Mouse (Mus musculus) olfactory bulb, adult 2 months (tissue): ENCODE data around the gene Ust. TPM values are rescaled to one million over a fixed set of nuclear protein-coding genes. Genes with fewer than 3 reads are reported as not detected.
A peak's percentile ranks its signal among the peaks of the same experiment; 100 is the strongest.

ENCODE experiments used
- H3K27ac ChIP-seq: fragments of 200-500 bp; 2 replicates; pipeline ENCODE4 v1.5.1; 2012; ENCODE audit warnings: low read depth, low read length; ENCODE audit not compliant: insufficient read depth
- H3K4me1 ChIP-seq: fragments of 200-500 bp; 2 replicates; pipeline ENCODE4 v1.6.1; 2012; ENCODE audit warnings: low read length; ENCODE audit not compliant: control insufficient read depth, insufficient read depth
- H3K4me3 ChIP-seq: fragments of 200-500 bp; 2 replicates; pipeline ENCODE4 v1.5.1; 2012; ENCODE audit warnings: mild to moderate bottlenecking, low read depth, low read length, moderate library complexity; ENCODE audit not compliant: insufficient read depth
- CTCF ChIP-seq: fragments of 200-500 bp; IDR thresholded peaks from 2 replicates; pipeline ENCODE4 v1.5.1; 2012; ENCODE audit warnings: low read depth, mild to moderate bottlenecking, low read length, moderate library complexity; ENCODE audit not compliant: insufficient read depth
- POLR2A ChIP-seq: fragments of 200-500 bp; IDR thresholded peaks from 2 replicates; pipeline ENCODE4 v1.6.1; 2012; ENCODE audit warnings: mild to moderate bottlenecking, low read depth, low read length, moderate library complexity; ENCODE audit not compliant: insufficient read depth
- WGBS: fragments of 180-500 bp; shearing (Covaris S2); methylation state at CpG from one replicate; pipeline ENCODE4 v1.1.7; 2018; 5-methylcytosine and 5-hydroxymethylcytosine counted together
- polyA plus RNA-seq: library from polyadenylated mRNA; stranded (reverse); fragments of >200 nt; gene quantifications from 2 replicates; pipeline ENCODE4 v1.2.4, GENCODE M21; 2012; ENCODE audit warnings: low replicate concordance; ENCODE audit not compliant: missing spikeins, insufficient read depth, insufficient read length

The Ust gene
- polyA plus RNA-seq, 1 experiment, result not detected

- H3K27ac ChIP-seq, result no peak overlapping the region
- TF ChIP-seq CTCF, result no peak
- WGBS, result 82% methylated on average over 5 of the region's 5 CpGs
- no peaks in the 10 kb centered on the region for H3K4me1 ChIP-seq
- no peak overlapping the region for H3K4me3 ChIP-seq
These were observed 57.3 kb downstream of the Ust start for GRCm38 (mm10) chr10:8461372-8461771.

DNA sequence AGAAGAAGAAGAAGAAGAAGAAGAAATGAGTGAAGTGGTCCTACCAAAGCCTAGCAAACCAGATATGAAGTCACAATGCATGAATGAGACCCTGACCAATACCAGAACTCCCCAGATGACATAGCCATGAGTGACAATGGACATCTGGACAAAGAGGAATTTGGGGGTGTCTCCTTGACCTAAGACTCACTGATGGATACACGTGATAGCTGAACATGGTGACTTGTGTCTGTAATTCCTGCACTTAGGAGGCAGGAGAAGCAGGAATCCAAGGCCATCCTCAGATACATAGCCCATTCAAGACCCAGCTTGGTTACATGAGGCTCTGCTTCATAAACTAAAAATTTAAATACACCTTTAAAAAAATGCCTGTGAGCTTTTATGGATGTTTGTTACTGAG lies 63.9 kb downstream of the Ust start:
- WGBS, result 65% methylated on average over 1 of the region's 1 CpGs

DNA sequence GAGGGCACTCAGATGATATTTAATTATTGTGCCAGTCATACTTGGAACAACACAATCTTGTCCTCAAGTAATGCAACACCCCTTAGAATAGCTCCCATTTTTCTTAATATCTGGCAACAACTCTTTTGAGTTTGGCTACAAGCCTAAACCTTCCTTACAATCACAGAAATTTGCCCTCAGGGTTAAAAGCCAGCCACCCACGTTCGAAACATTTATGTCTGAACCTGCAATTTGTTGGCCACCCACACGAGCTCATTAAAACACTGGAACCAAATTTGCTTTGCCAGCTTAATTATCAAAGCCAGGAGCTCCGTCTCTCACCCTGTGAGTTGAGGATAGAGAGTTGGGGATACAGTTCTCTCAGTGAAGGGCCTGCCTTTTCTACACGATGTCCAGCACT lies 70.9 kb downstream of the Ust start:
- 9% methylated on average over 5 of the region's 5 CpGs for WGBS
- H3K27ac ChIP-seq, result peak overlapping the region; percentile 37
- H3K4me1 ChIP-seq, result no peaks in the 10 kb centered on the region; the same call in 1 of the 2 replicates

More for the DNA sequence above, 63.9 kb downstream of the Ust start:
- Histone ChIP-seq H3K4me1 (no peaks in the 10 kb centered on the region), H3K27ac (no peak overlapping the region), H3K4me3 (no peak overlapping the region)
- no peak for TF ChIP-seq POLR2A
- no peak for TF ChIP-seq CTCF

GRCm38 (mm10) chr10:8446972-8447371 lies 71.7 kb downstream of the Ust start:
- H3K4me1 ChIP-seq, result no peaks in the 10 kb centered on the region; the same call in 1 of the 2 replicates
- no peak overlapping the region for H3K4me3 ChIP-seq
- TF ChIP-seq POLR2A (no peak), CTCF (no peak)
- peak overlapping the region; percentile 58; the same call in 1 of the 2 replicates for H3K27ac ChIP-seq
- WGBS, result 13% methylated on average over 4 of the region's 4 CpGs

More for the DNA sequence above, 70.9 kb downstream of the Ust start:
- TF ChIP-seq CTCF (no peak), POLR2A (no peak)
- no peak overlapping the region for H3K4me3 ChIP-seq

DNA sequence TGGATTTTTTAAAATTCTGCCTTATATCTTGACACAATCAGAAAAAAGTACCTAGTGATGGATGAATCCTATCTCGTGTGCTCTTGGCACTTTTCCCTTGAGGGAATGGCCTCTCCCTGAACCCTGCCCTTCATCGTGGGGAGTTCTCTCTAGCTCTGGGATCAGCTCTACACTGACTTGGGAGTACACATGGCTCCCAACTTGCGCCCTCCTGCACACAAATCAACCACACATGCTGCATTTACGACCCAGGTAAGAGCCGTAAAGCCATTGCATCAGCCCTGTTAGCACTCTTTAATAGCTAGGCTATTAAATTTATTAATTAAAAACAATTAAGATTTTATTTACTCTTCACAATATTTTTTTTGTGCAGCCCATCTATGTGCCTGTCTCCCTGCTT lies 74.6 kb downstream of the Ust start:
- TF ChIP-seq POLR2A (no peak), CTCF (no peak)
- 92% methylated on average over 5 of the region's 5 CpGs for WGBS
- no peak overlapping the region for H3K4me3 ChIP-seq
- H3K27ac ChIP-seq, result no peak overlapping the region
- H3K4me1 ChIP-seq, result no peaks in the 10 kb centered on the region; the same call in 1 of the 2 replicates

- TF ChIP-seq CTCF (no peak), POLR2A (no peak)
- Histone ChIP-seq H3K4me3 (no peak overlapping the region), H3K27ac (peak overlapping the region; percentile 34; the same call in 1 of the 2 replicates), H3K4me1 (peaks cover 9% of the 10 kb centered on the region)
- WGBS, result 43% methylated on average over 2 of the region's 2 CpGs
These were observed 86.8 kb downstream of the Ust start for GRCm38 (mm10) chr10:8431857-8432256.

DNA sequence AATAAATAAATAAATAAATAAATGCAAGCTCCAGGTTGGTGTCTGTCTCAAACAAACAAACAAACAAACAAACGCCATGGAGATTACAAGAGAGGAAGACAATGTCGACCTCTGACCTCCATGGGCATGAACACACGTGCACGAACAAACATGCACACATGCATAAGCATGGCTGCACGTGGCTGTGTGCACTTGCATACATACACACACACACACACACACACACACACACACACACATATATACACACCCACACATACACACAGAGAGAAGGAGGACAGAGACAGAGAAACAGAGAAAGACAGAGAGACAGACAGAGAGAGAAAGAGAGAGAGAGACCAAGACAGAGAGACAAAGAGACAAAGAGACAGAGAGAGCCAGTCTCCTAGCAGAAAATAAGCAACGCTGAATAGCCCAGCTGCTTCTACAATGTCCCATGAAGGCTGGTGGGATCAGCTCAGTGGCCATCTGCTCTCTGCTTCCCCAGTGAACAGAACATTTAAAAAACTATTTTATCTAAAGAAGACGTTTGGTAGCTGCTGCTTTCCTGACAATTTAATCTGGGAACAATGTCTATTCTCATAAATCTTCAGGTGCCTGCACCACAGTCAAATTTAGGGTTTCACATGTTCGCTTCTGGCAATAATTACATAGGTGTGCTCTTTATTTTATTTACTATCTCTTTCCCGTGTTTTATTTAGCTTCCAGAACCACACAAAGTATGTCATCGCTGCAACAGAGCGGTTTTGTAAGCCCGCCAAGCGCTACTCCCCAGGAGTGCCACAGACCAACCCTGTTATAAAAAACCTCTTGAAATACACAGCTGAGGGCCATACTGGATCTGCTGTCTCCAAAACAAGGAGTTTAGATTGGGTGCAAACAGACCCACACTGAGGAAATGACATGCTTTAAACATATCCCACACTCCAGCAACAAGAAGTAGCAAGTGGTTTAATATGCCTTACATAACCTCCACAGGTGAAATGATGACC lies 89.5 kb downstream of the Ust start:
- 61% methylated on average over 13 of the region's 13 CpGs for WGBS
- Histone ChIP-seq H3K4me3 (no peak overlapping the region), H3K27ac (peak overlapping the region; percentile 21; the same call in 1 of the 2 replicates), H3K4me1 (peaks cover 9% of the 10 kb centered on the region)
- TF ChIP-seq POLR2A, result no peak
- TF ChIP-seq CTCF, result no peak

- no peak overlapping the region for H3K4me3 ChIP-seq
- TF ChIP-seq POLR2A (no peak), CTCF (no peak)
- 75% methylated on average over 12 of the region's 12 CpGs for WGBS
- H3K27ac ChIP-seq, result no peak overlapping the region
- peaks cover 7% of the 10 kb centered on the region for H3K4me1 ChIP-seq
These were observed 90.8 kb downstream of the Ust start for GRCm38 (mm10) chr10:8427671-8428364.
